Mouse (Mus musculus) embryo, embryonic 11.5 days (tissue): Measurements from ENCODE around the gene Irak1.

Source experiments
- DNase-seq: peaks from one replicate; pipeline ENCODE4 v3.0.0-alpha.2; 2012; ENCODE audit warnings: low read depth, low spot score

Gene Irak1

DNA sequence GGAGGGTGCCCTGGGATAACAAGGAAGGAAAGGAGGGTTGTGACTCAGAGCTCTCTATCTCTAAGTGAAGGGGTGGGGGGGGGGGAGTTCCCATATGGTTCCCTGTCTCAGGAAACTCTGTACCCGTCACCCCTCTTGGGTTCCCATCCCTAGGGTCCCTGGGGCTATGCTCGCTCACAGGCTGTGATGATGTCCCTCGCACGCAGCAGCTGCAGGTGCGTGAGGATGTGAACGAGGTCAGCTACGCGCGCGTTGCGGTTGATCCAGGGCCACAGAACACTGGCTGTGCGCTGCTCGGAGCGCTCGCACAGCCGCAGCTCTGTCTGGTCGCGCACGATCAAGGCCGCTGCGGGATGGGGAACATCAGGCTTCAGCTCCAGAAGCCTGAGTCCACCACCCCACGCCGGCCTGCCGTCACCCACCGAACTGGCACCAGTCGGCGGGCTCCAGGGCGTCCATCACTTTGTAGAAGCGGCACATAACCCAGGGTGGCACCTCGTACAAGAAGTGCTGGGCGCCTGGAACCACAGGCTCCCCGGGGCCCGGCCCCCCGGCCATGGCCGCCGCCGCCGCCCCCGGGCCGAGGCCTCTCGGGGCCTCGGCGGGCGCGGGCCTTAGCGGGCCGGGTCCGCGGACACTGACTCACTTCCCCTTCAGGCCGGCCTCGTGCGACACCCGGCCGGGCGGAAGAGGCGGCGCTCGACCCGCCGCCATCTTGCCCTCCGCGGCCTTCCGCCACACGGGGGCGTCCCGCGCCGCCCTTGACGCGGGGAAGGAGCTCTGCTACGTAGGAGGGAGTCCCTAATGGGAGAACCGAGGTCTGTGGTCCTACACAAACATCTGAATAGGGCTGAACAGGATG, at the start of gene Irak1:
Gene Irak1 (minus strand): TSS at position 731 of the 862 bp plus-strand sequence.
- peak; percentile 66 for DNase-seq

GRCm38 (mm10) chrX:74070794-74071193, 47.1 kb upstream of the Irak1 start:
- no peak for DNase-seq

DNA sequence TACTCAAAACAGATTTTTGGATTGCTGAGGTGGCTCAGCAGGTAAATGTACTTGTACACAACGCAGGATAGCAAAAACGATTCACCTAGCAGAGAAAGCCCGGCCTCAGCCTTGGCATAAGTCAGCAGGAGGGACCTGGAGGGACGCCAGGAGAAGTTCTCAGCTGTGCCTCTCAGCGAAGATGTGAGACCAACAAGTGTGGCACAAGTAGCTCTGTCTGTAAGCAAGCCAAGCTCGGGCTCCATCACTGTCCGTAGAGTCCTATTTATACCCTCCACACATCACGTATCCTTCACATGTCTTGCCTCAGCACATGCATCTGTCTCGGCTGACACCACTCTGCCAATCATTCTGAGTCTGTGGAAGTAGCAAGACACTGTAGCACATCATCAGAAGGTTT, 44.2 kb upstream of the Irak1 start:
- no peak for DNase-seq

DNA sequence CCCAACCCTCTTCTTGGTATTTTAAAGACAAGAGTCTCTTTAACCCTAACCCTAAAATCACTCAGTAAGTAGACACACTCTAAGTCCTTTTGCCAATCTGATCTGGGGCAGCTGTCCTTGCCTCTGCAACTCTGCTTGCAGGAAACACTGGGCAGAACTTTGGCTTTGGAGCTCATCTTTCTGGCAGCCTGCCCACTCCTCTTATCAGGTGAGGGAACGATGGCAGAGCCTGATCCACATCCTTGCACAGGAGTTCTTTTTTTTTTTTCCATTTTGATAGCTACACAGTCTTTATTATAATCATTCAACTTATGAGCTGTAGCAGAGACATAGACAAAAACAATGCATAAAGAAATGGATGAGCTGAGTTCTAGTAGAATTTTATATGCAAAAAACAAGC, 21.4 kb upstream of the Irak1 start:
- DNase-seq: no peak

DNA sequence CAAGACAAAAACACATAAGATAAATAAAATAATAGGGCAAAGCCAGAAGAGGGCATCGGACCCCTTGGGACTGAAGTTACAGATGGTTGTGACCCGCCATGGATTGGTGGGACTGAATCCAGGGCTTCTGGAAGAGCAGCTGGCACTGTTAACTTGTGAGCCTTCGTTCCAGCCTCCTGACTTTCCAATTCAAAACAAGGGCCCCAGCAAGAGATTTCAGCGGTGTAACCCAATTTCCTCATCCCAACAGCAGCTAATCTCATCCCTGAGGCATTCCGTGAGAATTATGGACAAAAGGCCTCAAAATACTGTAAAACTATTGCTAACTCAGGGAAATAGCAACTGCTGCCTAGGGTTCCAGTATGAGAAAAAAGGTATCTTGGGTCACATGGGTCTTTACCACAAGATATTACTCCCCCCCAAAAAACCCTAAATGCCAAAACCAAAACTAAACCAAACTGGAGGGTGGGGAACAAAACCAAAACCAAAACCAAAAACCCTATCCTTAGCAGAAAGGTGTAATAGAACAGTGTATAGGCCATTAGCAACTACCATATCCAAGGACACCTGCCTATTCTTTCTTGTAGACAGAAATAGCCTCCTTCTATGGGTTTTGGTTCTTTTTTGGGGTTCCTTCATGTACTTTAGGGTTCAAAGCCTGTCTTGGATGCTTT, 14.1 kb upstream of the Irak1 start:
- DNase-seq: no peak

DNA sequence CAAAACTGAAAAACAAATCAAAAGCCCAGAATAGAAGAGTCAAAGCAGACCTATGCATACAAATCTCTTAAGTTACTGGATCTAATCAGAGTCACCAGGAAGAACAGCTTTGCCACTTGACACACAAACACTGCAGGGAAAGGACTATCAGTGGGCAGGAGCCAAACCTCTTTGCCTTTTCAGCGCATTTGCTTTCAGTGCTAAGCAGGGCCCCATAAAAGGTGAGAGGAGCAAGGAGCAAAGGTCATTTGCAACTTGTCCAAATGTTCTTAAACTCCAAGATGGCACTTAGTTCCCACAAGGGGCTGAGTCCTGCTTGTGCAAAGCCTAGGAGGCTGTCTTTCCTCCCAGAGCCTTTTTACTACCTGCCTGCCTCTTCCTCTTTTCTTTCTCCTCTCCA, 6.3 kb upstream of the Irak1 start:
- no peak for DNase-seq

- no peak for DNase-seq
Measured at GRCm38 (mm10) chrX:74022795-74023187, 927 bp downstream of the Irak1 start.

DNA sequence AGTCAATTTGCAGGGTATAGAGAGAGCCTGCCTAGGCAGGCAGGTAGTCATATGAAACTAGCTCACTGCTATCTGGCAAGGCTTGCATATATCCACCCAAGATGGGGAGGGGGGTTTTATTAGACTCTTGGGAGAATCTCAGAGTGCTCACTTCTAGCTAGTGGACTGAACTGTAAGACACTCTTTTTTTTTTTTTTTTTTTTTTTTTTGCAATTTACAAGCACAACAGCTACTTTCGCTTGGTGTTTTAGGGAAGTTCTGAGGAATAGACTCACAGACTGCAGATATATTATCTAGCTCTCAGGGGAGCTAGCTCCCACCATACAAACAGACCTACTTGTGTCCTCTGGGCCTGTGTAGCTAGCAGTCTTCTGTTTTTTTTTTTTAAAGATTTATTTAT, 9.1 kb downstream of the Irak1 start:
- DNase-seq: no peak

DNA sequence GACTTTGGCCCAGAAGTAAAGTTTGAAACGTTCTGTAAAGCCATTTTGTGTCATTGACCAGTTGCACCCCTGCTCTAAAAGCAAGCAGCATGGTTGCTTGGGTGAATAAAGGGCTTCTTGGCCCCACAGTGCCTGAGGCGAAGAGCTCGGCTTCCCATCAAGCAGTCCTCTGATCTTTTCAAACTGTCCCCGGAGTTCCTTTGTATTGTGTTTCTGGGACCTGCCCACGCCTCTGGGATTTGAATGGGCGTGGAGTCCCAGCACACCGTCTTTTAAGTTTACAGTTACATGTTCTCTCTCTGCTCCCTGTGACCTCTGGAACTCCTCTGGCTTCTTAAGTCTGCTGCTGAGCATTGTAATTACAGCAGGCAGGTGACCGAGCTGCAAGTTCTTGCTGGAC, 15.7 kb downstream of the Irak1 start:
- DNase-seq: no peak

DNA sequence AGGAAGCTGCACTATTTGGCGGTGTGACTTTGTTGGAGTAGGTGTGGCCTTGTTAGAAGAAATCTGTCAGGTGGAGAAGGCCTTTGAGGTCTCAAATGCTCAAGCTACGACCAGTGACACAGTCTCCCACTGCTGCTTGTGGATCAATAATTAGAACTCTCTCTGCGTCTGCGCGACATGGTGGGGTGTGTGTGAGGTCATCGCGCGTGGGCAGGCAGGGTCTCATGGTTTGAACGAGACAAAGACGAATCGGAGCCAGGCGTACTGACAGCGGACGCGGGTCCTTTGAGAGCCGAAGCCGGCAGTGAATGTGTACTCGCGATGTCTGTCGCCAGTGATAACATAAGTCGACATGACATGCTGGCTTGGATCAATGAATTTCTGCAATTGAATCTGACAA, 17.3 kb downstream of the Irak1 start:
- DNase-seq: no peak

DNA sequence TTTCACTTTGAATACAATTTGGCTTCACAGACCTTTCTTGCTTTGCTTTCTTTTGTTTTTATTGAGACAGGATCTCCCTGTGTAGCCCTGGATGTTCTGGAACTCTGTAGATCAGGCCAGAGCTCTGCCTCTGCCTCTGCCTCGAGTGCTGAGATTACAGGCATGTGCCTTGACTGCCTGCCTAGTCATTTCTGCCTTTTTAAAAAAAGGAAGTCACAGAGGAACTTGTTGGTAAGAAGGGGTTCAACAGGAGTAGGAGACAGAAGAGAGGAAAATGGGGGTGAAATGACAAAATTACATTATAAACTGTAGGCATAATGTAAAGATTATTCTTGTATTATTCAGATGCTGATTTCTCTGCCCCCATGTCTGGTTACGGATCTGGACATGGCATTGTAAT, 20.1 kb downstream of the Irak1 start:
- no peak for DNase-seq

- no peak for DNase-seq
Measured at GRCm38 (mm10) chrX:74001024-74001423, 22.7 kb downstream of the Irak1 start.

GRCm38 (mm10) chrX:73998911-73999869, 24.5 kb downstream of the Irak1 start:
- peak; percentile 36 for DNase-seq

GRCm38 (mm10) chrX:73977783-73978182, 45.9 kb downstream of the Irak1 start:
- DNase-seq: no peak

GRCm38 (mm10) chrX:73976283-73976682, 47.4 kb downstream of the Irak1 start:
- DNase-seq: no peak

DNA sequence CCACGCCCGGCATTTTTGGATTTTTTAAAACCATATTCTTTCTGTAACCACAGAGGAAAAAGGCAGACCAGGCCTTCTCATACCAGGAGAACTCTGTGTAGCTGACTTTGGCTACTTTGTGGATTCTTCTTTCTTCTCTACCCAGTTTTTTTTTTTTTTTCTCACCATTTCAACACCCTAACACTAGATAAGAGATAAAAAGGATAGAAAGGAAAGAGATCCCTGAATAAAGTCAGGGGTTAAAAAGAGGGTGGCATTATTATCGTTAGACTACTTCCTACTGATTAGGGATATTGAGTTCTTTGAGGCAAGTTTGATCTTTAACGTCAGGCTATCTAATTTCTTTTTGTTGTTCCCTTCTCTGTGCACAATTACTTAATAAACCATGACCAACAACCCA, 50.9 kb downstream of the Irak1 start:
- DNase-seq: no peak

- no peak for DNase-seq
Measured at GRCm38 (mm10) chrX:73970781-73971180, 52.9 kb downstream of the Irak1 start.

DNA sequence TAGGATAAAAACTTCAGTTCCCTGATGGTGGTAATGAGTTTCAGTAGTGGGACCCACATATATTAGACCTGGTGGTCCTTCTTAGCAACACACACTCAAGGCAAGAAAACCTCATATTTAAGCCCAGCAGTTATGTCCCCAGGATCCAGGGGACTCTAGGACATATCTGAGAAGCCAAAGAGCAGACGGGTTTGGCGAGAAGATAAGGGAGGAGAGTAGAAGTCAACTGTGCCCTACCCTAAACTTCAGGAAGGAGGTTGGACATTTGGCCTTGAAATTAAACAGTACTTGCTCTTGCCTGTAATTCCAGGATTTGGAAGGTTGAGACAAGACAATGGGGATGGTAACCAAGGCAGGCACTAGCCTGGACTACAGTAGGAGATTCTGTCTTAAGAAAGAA, 54.0 kb downstream of the Irak1 start:
- no peak for DNase-seq

- DNase-seq: no peak
Measured at GRCm38 (mm10) chrX:73969167-73969566, 54.6 kb downstream of the Irak1 start.

DNA sequence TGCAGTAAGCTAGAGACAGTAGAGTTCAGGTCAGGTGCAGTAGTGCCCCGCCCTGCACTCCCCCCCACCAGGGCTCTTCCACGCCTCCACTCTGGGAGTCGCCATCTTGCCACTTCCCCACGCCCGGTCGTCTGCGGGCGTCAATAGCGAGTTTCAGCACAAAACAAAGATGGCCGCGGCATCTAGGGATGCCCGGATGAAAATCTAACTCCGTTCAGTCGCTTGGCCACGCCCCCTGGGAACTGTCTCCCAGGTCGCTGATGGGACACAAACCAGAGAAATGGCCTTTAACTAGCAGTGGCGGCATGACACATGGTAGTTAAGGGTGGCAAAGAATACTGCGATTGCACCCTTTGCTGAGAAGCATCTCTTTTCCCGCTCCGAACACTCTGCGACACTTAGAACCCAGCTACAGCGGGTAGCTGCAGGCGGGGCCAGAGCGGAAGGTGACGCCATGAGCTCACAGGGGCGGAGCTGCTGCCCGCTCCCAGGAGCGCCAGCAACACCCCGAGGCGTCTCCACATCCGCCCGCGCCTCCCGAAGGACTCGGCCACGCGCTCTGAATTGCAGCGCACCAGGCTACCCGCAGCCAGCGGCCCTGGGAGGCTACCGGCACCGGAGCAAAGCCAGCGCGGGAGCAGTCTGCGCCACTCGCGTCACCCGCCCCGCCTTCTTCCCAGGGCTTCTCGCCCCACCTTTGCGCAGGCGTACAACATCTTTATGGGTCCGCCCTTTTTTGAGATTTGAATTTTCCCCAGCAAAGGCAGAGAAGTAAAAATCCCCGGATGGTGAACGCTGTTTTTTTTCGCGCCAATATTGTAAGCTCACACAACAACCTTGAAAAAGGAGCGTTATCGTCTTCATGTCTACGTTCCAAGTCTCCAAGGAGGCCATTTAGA, 56.3 kb downstream of the Irak1 start:
- peak; percentile 86 for DNase-seq
